Mouse (Mus musculus) spleen, adult 18-20 months (tissue): Measurements from ENCODE around the gene Cox20.
A peak's percentile ranks its signal among the peaks of the same experiment; 100 is the strongest.

Experiments
- DNase-seq, 2 experiments: peaks; one replicate each; pipeline ENCODE4 v3.0.0; 2022; ENCODE audit warnings: mixed read lengths in 2 of 2

Gene Cox20

GRCm38 (mm10) chr1:178357776-178358710 is 39.1 kb downstream of the Cox20 start:
- DNase-seq = no peak

GRCm38 (mm10) chr1:178360264-178360663 is 41.3 kb downstream of the Cox20 start:
- no peak for DNase-seq

GRCm38 (mm10) chr1:178360702-178361101 is 41.8 kb downstream of the Cox20 start:
- DNase-seq = no peak

GRCm38 (mm10) chr1:178365171-178365570 is 46.2 kb downstream of the Cox20 start:
- DNase-seq = no peak

- no peak for DNase-seq
Observed at GRCm38 (mm10) chr1:178368121-178368520, 49.2 kb downstream of the Cox20 start.

GRCm38 (mm10) chr1:178368548-178369271 is 49.8 kb downstream of the Cox20 start:
- peak; percentile 87 for DNase-seq

GRCm38 (mm10) chr1:178369272-178369651 is 50.3 kb downstream of the Cox20 start:
- DNase-seq = peak in 1 of 2 experiments; percentile 16
